Comparison of ENCODE assay signal across 16 mouse cellular contexts in genomic region chr3:129222448-129223290, GRCm38 (mm10). TPM values are rescaled to one million over a fixed set of nuclear protein-coding genes. Genes with fewer than 3 reads are reported as not detected.
DNase-seq lines count a peak whose midpoint lies in the region; ATAC-seq and TF ChIP-seq lines count a peak whose summit lies in the region.
"Had no signal": no experiment of that assay in that cellular context is flagged by ENCODE, and none has a peak within 500 bp of the region (broad histone marks: within the 10 kb centered on the region; RNA-seq: fewer than 3 reads in every experiment).

No protein-coding gene starts in this region.

- H3K4me2 ChIP-seq in heart, embryonic 12.5 days = peak overlapping the region; percentile 60
- H3K4me2 ChIP-seq in lung, embryonic 14.5 days = no peak overlapping the region
- H3K4me2 ChIP-seq in lung, postnatal 0 days (replicated peaks; ENCODE audit: low read depth, low read length) = no peak overlapping the region
- no peak overlapping the region for H3K4me2 ChIP-seq in embryonic facial prominence, embryonic 11.5 days (ENCODE audit: low read depth, low read length)

- peaks cover 57% of the 10 kb centered on the region for H3K27me3 ChIP-seq in heart, embryonic 12.5 days (replicated peaks)
- H3K27me3 ChIP-seq in lung, embryonic 14.5 days (ENCODE audit: insufficient read depth, low read length) = peaks cover 95% of the 10 kb centered on the region
- H3K27me3 ChIP-seq in lung, postnatal 0 days (replicated peaks; ENCODE audit: insufficient read depth, low read length) = peaks cover 72% of the 10 kb centered on the region
- peaks cover 44% of the 10 kb centered on the region for H3K27me3 ChIP-seq in embryonic facial prominence, embryonic 11.5 days (ENCODE audit: control insufficient read depth, insufficient read depth, low read length)

- ATAC-seq in heart, embryonic 12.5 days (ENCODE audit: insufficient number of reproducible peaks, low FRiP score) = no peak
- ATAC-seq in lung, embryonic 14.5 days (ENCODE audit: insufficient read depth) = no peak
- ATAC-seq in lung, postnatal 0 days = no peak
- ATAC-seq in embryonic facial prominence, embryonic 11.5 days (replicated peaks; ENCODE audit: insufficient number of reproducible peaks, low FRiP score, low TSS enrichment, low read depth) = no peak
- ATAC-seq: forebrain, embryonic 16.5 days had no signal

- TF ChIP-seq EP300 in lung, postnatal 0 days (IDR thresholded peaks at IDR 0.05) = no peak

- 3% methylated on average over 21 of the region's 21 CpGs for WGBS in heart, embryonic 12.5 days
- 3% methylated on average over 21 of the region's 21 CpGs for WGBS in lung, embryonic 14.5 days
- 4% methylated on average over 21 of the region's 21 CpGs for WGBS in lung, postnatal 0 days
- under 1% methylated on average over 21 of the region's 21 CpGs for WGBS in embryonic facial prominence, embryonic 11.5 days

- H3K27ac ChIP-seq in heart, embryonic 12.5 days (ENCODE audit: poor library complexity, severe bottlenecking) = no peak overlapping the region
- no peak overlapping the region for H3K27ac ChIP-seq in lung, embryonic 14.5 days (ENCODE audit: low read depth)
- no peak overlapping the region for H3K27ac ChIP-seq in lung, postnatal 0 days (ENCODE audit: low read length)
- no peak overlapping the region for H3K27ac ChIP-seq in embryonic facial prominence, embryonic 11.5 days (replicated peaks; ENCODE audit: low read depth, low read length)

- peak overlapping the region; percentile 10 for H3K4me3 ChIP-seq in heart, embryonic 12.5 days
- H3K4me3 ChIP-seq in lung, embryonic 14.5 days (ENCODE audit: low read depth, low read length) = no peak overlapping the region
- no peak overlapping the region for H3K4me3 ChIP-seq in lung, postnatal 0 days (ENCODE audit: low read depth, low read length)
- no peak overlapping the region for H3K4me3 ChIP-seq in embryonic facial prominence, embryonic 11.5 days (ENCODE audit: low read depth, low read length)

- TF ChIP-seq CTCF in lung, embryonic 14.5 days (IDR thresholded peaks at IDR 0.05; ENCODE audit: low read depth) = no peak
- TF ChIP-seq CTCF in lung, postnatal 0 days (IDR thresholded peaks at IDR 0.05) = no peak

- H3K36me3 ChIP-seq in heart, embryonic 12.5 days = no peaks in the 10 kb centered on the region
- no peaks in the 10 kb centered on the region for H3K36me3 ChIP-seq in lung, embryonic 14.5 days (ENCODE audit: insufficient read depth)
- no peaks in the 10 kb centered on the region for H3K36me3 ChIP-seq in lung, postnatal 0 days (ENCODE audit: insufficient read depth, low read length)
- H3K36me3 ChIP-seq in embryonic facial prominence, embryonic 11.5 days (replicated peaks; ENCODE audit: control insufficient read depth, insufficient read depth, low read depth, low read length) = no peaks in the 10 kb centered on the region

- DNase-seq in heart, postnatal 14 days = no peak
- DNase-seq in lung, embryonic 14.5 days = peak; percentile 15
- no peak for DNase-seq in lung, postnatal 0 days (ENCODE audit: low spot score)
- DNase-seq in embryonic facial prominence, embryonic 11.5 days (ENCODE audit: low spot score) = peak; percentile 33
- peak; percentile 29 for DNase-seq in retina, embryonic 14.5 days (ENCODE audit: low spot score)
- DNase-seq in layer of hippocampus, adult 9-10 months (ENCODE audit: low spot score) = no peak
- no peak for DNase-seq in adrenal gland, postnatal 36 days
- DNase-seq: cerebellum, adult 9-11 months; kidney, adult 8-10 months; layer of hippocampus, adult 9-11 months; left cerebral cortex, postnatal 4 days; thymus, postnatal 36 days had no signal

- H3K9ac ChIP-seq in heart, embryonic 12.5 days = no peak overlapping the region
- H3K9ac ChIP-seq in lung, embryonic 14.5 days = no peak overlapping the region
- no peak overlapping the region for H3K9ac ChIP-seq in lung, postnatal 0 days (replicated peaks; ENCODE audit: low read depth)
- H3K9ac ChIP-seq in embryonic facial prominence, embryonic 11.5 days (replicated peaks; ENCODE audit: low read length) = no peak overlapping the region

- peaks cover 19% of the 10 kb centered on the region for H3K4me1 ChIP-seq in heart, embryonic 12.5 days (replicated peaks)
- no peaks in the 10 kb centered on the region for H3K4me1 ChIP-seq in lung, embryonic 14.5 days (ENCODE audit: insufficient read depth)
- no peaks in the 10 kb centered on the region for H3K4me1 ChIP-seq in lung, postnatal 0 days (ENCODE audit: insufficient read depth, low read depth, low read length)
- H3K4me1 ChIP-seq in embryonic facial prominence, embryonic 11.5 days (ENCODE audit: control insufficient read depth, insufficient read depth, low read length) = no peaks in the 10 kb centered on the region

- intact Hi-C loops in heart, postnatal 14 days (cut with DNase I) = no loop called here

- H3K9me3 ChIP-seq in heart, embryonic 12.5 days (replicated peaks) = no peaks in the 10 kb centered on the region
- H3K9me3 ChIP-seq in lung, embryonic 14.5 days (ENCODE audit: low read depth, low read length) = no peaks in the 10 kb centered on the region
- no peaks in the 10 kb centered on the region for H3K9me3 ChIP-seq in lung, postnatal 0 days (ENCODE audit: low read length)
- H3K9me3 ChIP-seq in embryonic facial prominence, embryonic 11.5 days (replicated peaks; ENCODE audit: control insufficient read depth, low read length) = no peaks in the 10 kb centered on the region

RNA-seq across cellular contexts. Expression of gene Pitx2, which starts 23.0 kb away (rescaled TPM):
- 39.1 and 41.3 TPM in 2 replicates for polyA plus RNA-seq in heart, embryonic 12.5 days (2016; fragmentation: Nextera tagmentation; extraction: Ambion mirVana)
- total RNA-seq in heart, postnatal 14 days (2021) = under 1 TPM; 0.83 to 0.91 TPM
- 0.87 and 5.1 TPM in 2 replicates for polyA plus RNA-seq in lung, embryonic 14.5 days (2014; fragmentation: Nextera tagmentation; extraction: Ambion mirVana)
- 1.5 and 1.8 TPM in 2 replicates for polyA plus RNA-seq in lung, postnatal 0 days (2015; fragmentation: Nextera tagmentation; extraction: Ambion mirVana)
- 35.6 and 41.4 TPM in 2 replicates for polyA plus RNA-seq in embryonic facial prominence, embryonic 11.5 days (2014; fragmentation: Nextera tagmentation; extraction: Ambion mirVana)
- total RNA-seq in adrenal gland, postnatal 36 days (2021) = not detected
- total RNA-seq: granulocyte monocyte progenitor cell, adult 5-6 weeks; left cerebral cortex, postnatal 4 days; MEL had no signal

Comparison
In these comparisons a context has a peak if more than half of its experiments do, and no peak if none do; other contexts are left out.
1. DNase-seq: peak in lung, embryonic 14.5 days (single experiment), embryonic facial prominence, embryonic 11.5 days (single experiment) and retina, embryonic 14.5 days (single experiment); none in heart, postnatal 14 days (0 of 2), lung, postnatal 0 days (single experiment), layer of hippocampus, adult 9-10 months (single experiment) and adrenal gland, postnatal 36 days (0 of 2).